Mouse (Mus musculus): ENCODE measurements at regions not wholly inside any gene's neighbourhood (a gene's known extent, or its start where the extent isn't known, plus 50 kb on each side); places are given as distances from the start of the nearest gene placed in this dataset.

DNA sequence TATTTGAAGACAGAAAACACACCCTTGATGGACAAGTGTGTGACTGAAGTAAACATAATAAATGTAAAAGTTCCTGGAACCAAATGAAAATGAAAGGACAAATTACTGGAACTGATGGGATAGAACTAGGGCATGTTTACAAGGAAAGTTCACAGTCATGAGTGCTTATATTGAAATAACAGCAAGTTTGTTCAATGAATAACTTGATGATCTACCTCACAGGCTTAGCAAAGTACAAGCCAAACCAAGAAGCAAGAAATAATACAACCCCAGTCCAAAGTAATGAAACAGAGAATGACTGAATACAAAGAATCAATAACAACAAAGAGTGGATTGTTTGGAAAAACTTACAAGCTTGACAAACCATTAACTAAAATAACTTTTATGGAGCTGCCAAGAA, 56.2 kb downstream of the Gm379 start:
- no peak for DNase-seq (ENCODE audit: low spot score)

DNA sequence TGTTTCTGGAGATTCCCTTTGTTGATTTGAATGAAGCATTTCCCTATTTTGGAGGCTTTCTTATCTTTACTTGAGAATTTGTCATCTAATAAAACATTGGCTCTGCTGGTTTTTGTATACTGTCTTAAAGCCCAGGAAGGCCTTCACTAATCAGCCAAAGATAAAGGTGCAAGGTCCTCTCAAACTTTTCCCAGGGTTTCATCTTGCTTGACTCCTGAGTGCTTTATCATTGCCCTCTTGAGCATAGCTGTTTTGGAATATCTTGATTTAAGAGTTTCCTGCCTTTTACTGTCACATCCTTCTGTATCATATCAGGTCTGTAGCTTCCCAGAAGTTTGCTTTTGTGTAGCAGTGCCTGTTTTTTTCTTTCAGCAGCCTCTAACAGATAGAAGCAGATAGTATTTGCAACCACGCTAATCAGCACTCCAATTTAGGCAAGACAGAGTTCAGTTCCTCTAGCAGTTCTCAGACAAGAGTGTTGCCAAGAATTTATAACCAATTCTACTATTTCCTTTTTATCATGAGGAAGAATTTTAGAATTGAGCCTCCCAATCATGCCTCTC, 64.7 kb downstream of the Gm379 start:
- DNase-seq (ENCODE audit: low spot score) = no peak

GRCm38 (mm10) chrX:108561977-108562376, 102.7 kb downstream of the Gm379 start:
- no peak for DNase-seq (ENCODE audit: low spot score)

DNA sequence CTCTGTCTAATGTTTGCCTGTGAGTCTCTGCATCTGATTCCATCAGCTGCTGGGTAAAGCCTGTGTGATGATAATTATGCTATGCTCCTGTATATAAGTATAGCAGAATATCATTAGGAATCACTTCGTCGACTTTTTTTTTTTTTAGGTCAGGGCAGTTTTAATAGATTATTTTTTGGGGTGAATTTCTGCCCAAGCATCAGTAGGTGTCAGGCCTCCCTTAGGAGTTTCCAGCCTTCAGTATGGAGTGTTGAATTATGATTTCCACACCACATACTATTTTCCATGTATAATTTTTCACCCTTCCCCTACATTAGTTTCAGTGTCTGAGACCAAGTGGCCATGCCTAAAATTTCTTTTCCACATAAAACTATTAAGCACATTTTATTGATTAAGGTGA, 121.5 kb downstream of the Gm379 start:
- DNase-seq (ENCODE audit: low spot score) = no peak

GRCm38 (mm10) chrX:108541410-108541809, 123.3 kb downstream of the Gm379 start:
- no peak for DNase-seq (ENCODE audit: low spot score)

- peak; percentile 69 for DNase-seq (ENCODE audit: low spot score)
These were observed 127.7 kb downstream of the Gm379 start for GRCm38 (mm10) chrX:108536995-108537394.
